Mouse (Mus musculus): Measurements from ENCODE around the gene Mapk14. TPM values are rescaled to one million over a fixed set of nuclear protein-coding genes. Genes with fewer than 3 reads are reported as not detected.
A peak's percentile ranks its signal among the peaks of the same experiment; 100 is the strongest.

The Mapk14 gene
- polyA plus RNA-seq (2011; ENCODE audit: insufficient read depth, insufficient read length, low read depth, missing spikeins): 70.3 and 78.5 TPM in 2 replicates

- H3K9me3 ChIP-seq (replicated peaks; ENCODE audit: control insufficient read depth, insufficient read depth, low read length, poor library complexity, severe bottlenecking): no peaks in the 10 kb centered on the region
- peak; percentile 47 for TF ChIP-seq CTCF (IDR thresholded peaks at IDR 0.05; ENCODE audit: low read depth, low read length)
- no peak for TF ChIP-seq EP300 (IDR thresholded peaks at IDR 0.05; ENCODE audit: insufficient read depth, low read depth, low read length)
- TF ChIP-seq POLR2A (IDR thresholded peaks at IDR 0.05; ENCODE audit: insufficient read depth, low read length): peak; percentile 85
- H3K9ac ChIP-seq (ENCODE audit: low read depth, poor library complexity, severe bottlenecking): peak within 1 kb of the TSS; percentile 91
- peaks cover 3% of the 10 kb centered on the region; the same call in 1 of the 2 replicates for H3K36me3 ChIP-seq (ENCODE audit: control insufficient read depth, insufficient read depth, low read length, poor library complexity, severe bottlenecking)
- peaks cover 4% of the 10 kb centered on the region for H3K4me1 ChIP-seq (ENCODE audit: control insufficient read depth, insufficient read depth, low read length)
- H3K4me3 ChIP-seq (ENCODE audit: low read depth, low read length): peak within 1 kb of the TSS; percentile 88
- no peaks in the 10 kb centered on the region for H3K27me3 ChIP-seq (ENCODE audit: control insufficient read depth, insufficient read depth, low read length, poor library complexity, severe bottlenecking)
- peak within 1 kb of the TSS; percentile 34; the same call in 1 of the 2 replicates for H3K27ac ChIP-seq (ENCODE audit: insufficient read depth, low read length)
Measured at GRCm38 (mm10) chr17:28690776-28691686, at the start of gene Mapk14. Gene Mapk14 (plus strand): TSS chr17:28691329.

- TF ChIP-seq EP300 (IDR thresholded peaks at IDR 0.05; ENCODE audit: insufficient read depth, low read depth, low read length): no peak
- no peak for TF ChIP-seq POLR2A (IDR thresholded peaks at IDR 0.05; ENCODE audit: insufficient read depth, low read length)
- TF ChIP-seq CTCF (IDR thresholded peaks at IDR 0.05; ENCODE audit: low read depth, low read length): no peak
- no peaks in the 10 kb centered on the region for H3K9me3 ChIP-seq (replicated peaks; ENCODE audit: control insufficient read depth, insufficient read depth, low read length, poor library complexity, severe bottlenecking)
- no peak overlapping the region for H3K27ac ChIP-seq (ENCODE audit: insufficient read depth, low read length)
- no peaks in the 10 kb centered on the region for H3K27me3 ChIP-seq (ENCODE audit: control insufficient read depth, insufficient read depth, low read length, poor library complexity, severe bottlenecking)
- no peak overlapping the region for H3K4me3 ChIP-seq (ENCODE audit: low read depth, low read length)
- no peaks in the 10 kb centered on the region for H3K36me3 ChIP-seq (ENCODE audit: control insufficient read depth, insufficient read depth, low read length, poor library complexity, severe bottlenecking)
- H3K4me1 ChIP-seq (ENCODE audit: control insufficient read depth, insufficient read depth, low read length): no peaks in the 10 kb centered on the region
- no peak overlapping the region for H3K9ac ChIP-seq (ENCODE audit: low read depth, poor library complexity, severe bottlenecking)
Measured at GRCm38 (mm10) chr17:28643697-28644096, 47.4 kb upstream of the Mapk14 start.

- Histone ChIP-seq H3K36me3 (ENCODE audit: control insufficient read depth, insufficient read depth, low read length, poor library complexity, severe bottlenecking) (no peaks in the 10 kb centered on the region), H3K27me3 (ENCODE audit: control insufficient read depth, insufficient read depth, low read length, poor library complexity, severe bottlenecking) (no peaks in the 10 kb centered on the region), H3K9ac (ENCODE audit: low read depth, poor library complexity, severe bottlenecking) (no peak overlapping the region), H3K4me1 (ENCODE audit: control insufficient read depth, insufficient read depth, low read length) (no peaks in the 10 kb centered on the region), H3K27ac (ENCODE audit: insufficient read depth, low read length) (no peak overlapping the region), H3K4me3 (ENCODE audit: low read depth, low read length) (no peak overlapping the region), H3K9me3 (replicated peaks; ENCODE audit: control insufficient read depth, insufficient read depth, low read length, poor library complexity, severe bottlenecking) (no peaks in the 10 kb centered on the region)
- TF ChIP-seq CTCF (IDR thresholded peaks at IDR 0.05; ENCODE audit: low read depth, low read length): no peak
- TF ChIP-seq POLR2A (IDR thresholded peaks at IDR 0.05; ENCODE audit: insufficient read depth, low read length): no peak
- no peak for TF ChIP-seq EP300 (IDR thresholded peaks at IDR 0.05; ENCODE audit: insufficient read depth, low read depth, low read length)
Measured at GRCm38 (mm10) chr17:28644112-28644511, 47.0 kb upstream of the Mapk14 start.

- Histone ChIP-seq H3K9ac (ENCODE audit: low read depth, poor library complexity, severe bottlenecking) (no peak overlapping the region), H3K9me3 (replicated peaks; ENCODE audit: control insufficient read depth, insufficient read depth, low read length, poor library complexity, severe bottlenecking) (no peaks in the 10 kb centered on the region), H3K27me3 (ENCODE audit: control insufficient read depth, insufficient read depth, low read length, poor library complexity, severe bottlenecking) (no peaks in the 10 kb centered on the region), H3K27ac (ENCODE audit: insufficient read depth, low read length) (no peak overlapping the region), H3K4me3 (ENCODE audit: low read depth, low read length) (no peak overlapping the region), H3K4me1 (ENCODE audit: control insufficient read depth, insufficient read depth, low read length) (no peaks in the 10 kb centered on the region), H3K36me3 (ENCODE audit: control insufficient read depth, insufficient read depth, low read length, poor library complexity, severe bottlenecking) (no peaks in the 10 kb centered on the region)
- TF ChIP-seq EP300 (IDR thresholded peaks at IDR 0.05; ENCODE audit: insufficient read depth, low read depth, low read length) (no peak), CTCF (IDR thresholded peaks at IDR 0.05; ENCODE audit: low read depth, low read length) (no peak), POLR2A (IDR thresholded peaks at IDR 0.05; ENCODE audit: insufficient read depth, low read length) (no peak)
Measured at GRCm38 (mm10) chr17:28646221-28646620, 44.9 kb upstream of the Mapk14 start.

GRCm38 (mm10) chr17:28648607-28649370 lies 42.3 kb upstream of the Mapk14 start:
- Histone ChIP-seq H3K27ac (ENCODE audit: insufficient read depth, low read length) (no peak overlapping the region), H3K9me3 (replicated peaks; ENCODE audit: control insufficient read depth, insufficient read depth, low read length, poor library complexity, severe bottlenecking) (no peaks in the 10 kb centered on the region), H3K36me3 (ENCODE audit: control insufficient read depth, insufficient read depth, low read length, poor library complexity, severe bottlenecking) (no peaks in the 10 kb centered on the region), H3K27me3 (ENCODE audit: control insufficient read depth, insufficient read depth, low read length, poor library complexity, severe bottlenecking) (no peaks in the 10 kb centered on the region), H3K4me1 (ENCODE audit: control insufficient read depth, insufficient read depth, low read length) (no peaks in the 10 kb centered on the region), H3K9ac (ENCODE audit: low read depth, poor library complexity, severe bottlenecking) (no peak overlapping the region), H3K4me3 (ENCODE audit: low read depth, low read length) (no peak overlapping the region)
- TF ChIP-seq POLR2A (IDR thresholded peaks at IDR 0.05; ENCODE audit: insufficient read depth, low read length) (no peak), CTCF (IDR thresholded peaks at IDR 0.05; ENCODE audit: low read depth, low read length) (peak; percentile 90)

Measured in ES-Bruce4 (cell line).